Mouse (Mus musculus) gonadal fat pad, adult 2 months (tissue): ENCODE data around the gene Plxdc1. TPM values are rescaled to one million over a fixed set of nuclear protein-coding genes. Genes with fewer than 3 reads are reported as not detected.

Experiments
- DNase-seq: peaks from one replicate; pipeline ENCODE4 v3.0.0-alpha.2; 2012; ENCODE audit warnings: low read depth
- polyA plus RNA-seq: library from polyadenylated mRNA; depleted of rRNA; stranded (reverse); fragments of >200 nt; gene quantifications from 2 replicates; pipeline ENCODE4 v1.2.3, GENCODE M21; 2012

Gene Plxdc1
- polyA plus RNA-seq, 1 experiment, result 5.6 TPM

GRCm38 (mm10) chr11:97988530-97989096 is 2.4 kb upstream of the Plxdc1 start:
- no peak for DNase-seq

GRCm38 (mm10) chr11:97987551-97988526 is 1.6 kb upstream of the Plxdc1 start:
- DNase-seq, result peak; percentile 70

- DNase-seq, result no peak
Observed at GRCm38 (mm10) chr11:97986738-97987465, 658 bp upstream of the Plxdc1 start.

GRCm38 (mm10) chr11:97983983-97984382 is 2.3 kb downstream of the Plxdc1 start:
- no peak for DNase-seq

GRCm38 (mm10) chr11:97983506-97983905 is 2.7 kb downstream of the Plxdc1 start:
- no peak for DNase-seq

GRCm38 (mm10) chr11:97982721-97983120 is 3.5 kb downstream of the Plxdc1 start:
- no peak for DNase-seq

- DNase-seq, result no peak
Observed at GRCm38 (mm10) chr11:97980531-97980966, 5.7 kb downstream of the Plxdc1 start.

- DNase-seq, result no peak
Observed at GRCm38 (mm10) chr11:97979824-97980495, 6.3 kb downstream of the Plxdc1 start.

- DNase-seq, result no peak
Observed at GRCm38 (mm10) chr11:97978392-97978791, 7.9 kb downstream of the Plxdc1 start.

GRCm38 (mm10) chr11:97977797-97978196 is 8.4 kb downstream of the Plxdc1 start:
- no peak for DNase-seq

- no peak for DNase-seq
Observed at GRCm38 (mm10) chr11:97974746-97975145, 11.5 kb downstream of the Plxdc1 start.

- DNase-seq, result no peak
Observed at GRCm38 (mm10) chr11:97974141-97974540, 12.1 kb downstream of the Plxdc1 start.

- no peak for DNase-seq
Observed at GRCm38 (mm10) chr11:97972434-97972833, 13.8 kb downstream of the Plxdc1 start.

- DNase-seq, result no peak
Observed at GRCm38 (mm10) chr11:97971232-97971631, 15.0 kb downstream of the Plxdc1 start.

GRCm38 (mm10) chr11:97970771-97971170 is 15.5 kb downstream of the Plxdc1 start:
- DNase-seq, result no peak

- DNase-seq, result no peak
Observed at GRCm38 (mm10) chr11:97968385-97968784, 17.9 kb downstream of the Plxdc1 start.

GRCm38 (mm10) chr11:97967114-97967513 is 19.1 kb downstream of the Plxdc1 start:
- peak; percentile 80 for DNase-seq

GRCm38 (mm10) chr11:97960907-97961306 is 25.3 kb downstream of the Plxdc1 start:
- DNase-seq, result no peak

- DNase-seq, result no peak
Observed at GRCm38 (mm10) chr11:97959300-97959680, 27.0 kb downstream of the Plxdc1 start.

- no peak for DNase-seq
Observed at GRCm38 (mm10) chr11:97958641-97959299, 27.5 kb downstream of the Plxdc1 start.

GRCm38 (mm10) chr11:97956905-97957560 is 29.2 kb downstream of the Plxdc1 start:
- DNase-seq, result no peak
